Mouse (Mus musculus) cortical plate, adult 2 months (tissue): ENCODE measurements around the gene Adap2.

Experiments used
- CTCF ChIP-seq: fragments of 200-500 bp; IDR thresholded peaks from 2 replicates; pipeline ENCODE4 v1.5.1; 2011; ENCODE audit warnings: mild to moderate bottlenecking, control low read depth, low read length; ENCODE audit not compliant: insufficient read depth; ENCODE audit errors: extremely low read depth
- POLR2A ChIP-seq: fragments of 200-500 bp; IDR thresholded peaks from 2 replicates; pipeline ENCODE4 v1.6.1; 2011; ENCODE audit warnings: mild to moderate bottlenecking, low read length, control low read depth; ENCODE audit not compliant: insufficient read depth; ENCODE audit errors: extremely low read depth

DNA sequence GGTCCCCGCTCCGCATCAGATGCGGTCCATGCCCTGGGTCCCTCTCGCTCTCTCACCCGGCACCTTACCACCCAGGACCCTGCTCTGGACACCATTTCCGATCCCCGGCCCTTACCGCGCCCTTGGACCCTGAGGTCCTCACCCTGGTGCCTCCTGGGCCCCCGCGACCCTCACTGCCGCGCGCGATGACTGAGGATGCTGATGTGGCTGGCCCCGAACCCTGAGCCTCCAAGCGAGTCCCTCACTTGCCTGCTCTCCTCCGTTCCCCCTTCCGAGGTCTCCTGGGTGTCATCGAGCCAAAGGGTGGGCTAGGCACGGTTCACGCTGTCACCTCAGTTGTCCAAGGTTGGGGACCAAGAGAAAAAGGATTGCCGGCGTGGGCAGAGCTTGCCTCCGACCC, 596 bp downstream of the Adap2 start:
- TF ChIP-seq CTCF, result no peak
- no peak for TF ChIP-seq POLR2A
